Mouse (Mus musculus): Measurements from ENCODE around the gene Prss41. TPM values are rescaled to one million over a fixed set of nuclear protein-coding genes. Genes with fewer than 3 reads are reported as not detected.

Prss41 gene
- polyA plus RNA-seq, 1 experiment, result 3.4 TPM

DNA sequence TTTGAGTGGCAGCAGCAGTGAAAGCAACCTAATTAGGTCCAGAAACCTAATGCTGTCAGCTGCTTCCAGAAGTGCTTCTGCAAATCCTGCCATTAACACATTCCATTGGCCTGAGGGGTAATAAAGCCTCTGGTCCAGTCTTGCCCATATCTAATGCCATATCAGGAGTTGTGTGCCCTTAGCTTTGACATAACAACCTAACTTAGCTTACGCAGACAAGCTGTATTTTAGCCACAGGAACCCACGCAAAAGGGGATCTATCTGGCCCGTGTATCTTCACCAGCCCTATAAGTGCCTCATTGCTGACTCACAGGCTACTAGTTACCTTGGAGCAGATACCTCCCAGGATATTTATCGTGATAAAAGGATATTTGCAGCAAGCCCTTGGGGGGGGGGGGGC lies 18.4 kb downstream of the Prss41 start:
- WGBS, result 73% methylated on average over 4 of the region's 4 CpGs
- Histone ChIP-seq H3K36me3 (ENCODE audit: control insufficient read depth, insufficient read depth, low read length) (peaks cover 53% of the 10 kb centered on the region), H3K27me3 (ENCODE audit: control insufficient read depth, insufficient read depth, low read length) (no peaks in the 10 kb centered on the region), H3K4me1 (ENCODE audit: control insufficient read depth, insufficient read depth, insufficient read length, low read length) (peaks cover 4% of the 10 kb centered on the region; the same call in 1 of the 2 replicates), H3K27ac (ENCODE audit: insufficient read depth, low read depth, low read length) (no peak overlapping the region), H3K4me3 (ENCODE audit: low read depth, low read length) (no peak overlapping the region)
- no peak for TF ChIP-seq POLR2A (IDR thresholded peaks at IDR 0.05; ENCODE audit: low read depth, low read length)
- TF ChIP-seq CTCF (IDR thresholded peaks at IDR 0.05; ENCODE audit: extremely low read depth, insufficient read length, insufficient replicate concordance, low read depth, low read length), result no peak

GRCm38 (mm10) chr17:23823614-23824013 lies 20.4 kb downstream of the Prss41 start:
- TF ChIP-seq POLR2A (IDR thresholded peaks at IDR 0.05; ENCODE audit: low read depth, low read length), result no peak
- no peak for TF ChIP-seq CTCF (IDR thresholded peaks at IDR 0.05; ENCODE audit: extremely low read depth, insufficient read length, insufficient replicate concordance, low read depth, low read length)
- no peak overlapping the region for H3K27ac ChIP-seq (ENCODE audit: insufficient read depth, low read depth, low read length)
- peaks cover 4% of the 10 kb centered on the region; the same call in 1 of the 2 replicates for H3K4me1 ChIP-seq (ENCODE audit: control insufficient read depth, insufficient read depth, insufficient read length, low read length)
- 91% methylated on average over 12 of the region's 12 CpGs for WGBS
- H3K36me3 ChIP-seq (ENCODE audit: control insufficient read depth, insufficient read depth, low read length), result peaks cover 73% of the 10 kb centered on the region
- H3K4me3 ChIP-seq (ENCODE audit: low read depth, low read length), result no peak overlapping the region
- no peaks in the 10 kb centered on the region for H3K27me3 ChIP-seq (ENCODE audit: control insufficient read depth, insufficient read depth, low read length)

GRCm38 (mm10) chr17:23823018-23823417 lies 21.0 kb downstream of the Prss41 start:
- TF ChIP-seq POLR2A (IDR thresholded peaks at IDR 0.05; ENCODE audit: low read depth, low read length), result no peak
- no peak for TF ChIP-seq CTCF (IDR thresholded peaks at IDR 0.05; ENCODE audit: extremely low read depth, insufficient read length, insufficient replicate concordance, low read depth, low read length)
- WGBS, result 78% methylated on average over 16 of the region's 16 CpGs
- Histone ChIP-seq H3K36me3 (ENCODE audit: control insufficient read depth, insufficient read depth, low read length) (peaks cover 79% of the 10 kb centered on the region), H3K27ac (ENCODE audit: insufficient read depth, low read depth, low read length) (no peak overlapping the region), H3K4me3 (ENCODE audit: low read depth, low read length) (no peak overlapping the region), H3K27me3 (ENCODE audit: control insufficient read depth, insufficient read depth, low read length) (no peaks in the 10 kb centered on the region), H3K4me1 (ENCODE audit: control insufficient read depth, insufficient read depth, insufficient read length, low read length) (peaks cover 4% of the 10 kb centered on the region; the same call in 1 of the 2 replicates)

DNA sequence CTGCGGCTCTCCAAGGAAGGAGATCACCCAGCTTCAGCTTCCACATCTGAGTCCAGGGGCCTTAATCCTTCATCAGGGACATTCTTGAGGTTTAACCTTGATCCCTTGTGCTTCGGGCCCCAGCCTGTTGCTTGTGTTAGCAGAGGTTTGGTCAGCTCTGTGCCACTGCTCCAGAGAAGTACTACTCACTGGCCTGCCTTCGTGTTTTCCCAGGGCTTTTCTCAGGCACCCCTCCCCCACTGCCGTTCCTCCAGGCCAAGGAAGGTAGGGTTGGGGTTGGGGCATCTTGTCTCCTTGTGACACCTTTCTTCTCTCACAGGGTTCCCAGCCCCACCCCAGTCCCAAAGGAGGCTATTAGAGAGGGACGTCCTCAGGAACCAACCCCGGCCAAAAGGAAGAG lies 21.9 kb downstream of the Prss41 start:
- Histone ChIP-seq H3K4me1 (ENCODE audit: control insufficient read depth, insufficient read depth, insufficient read length, low read length) (no peaks in the 10 kb centered on the region), H3K36me3 (ENCODE audit: control insufficient read depth, insufficient read depth, low read length) (peaks cover 88% of the 10 kb centered on the region), H3K4me3 (ENCODE audit: low read depth, low read length) (no peak overlapping the region), H3K27ac (ENCODE audit: insufficient read depth, low read depth, low read length) (no peak overlapping the region), H3K27me3 (ENCODE audit: control insufficient read depth, insufficient read depth, low read length) (no peaks in the 10 kb centered on the region)
- 63% methylated on average over 6 of the region's 6 CpGs for WGBS
- TF ChIP-seq POLR2A (IDR thresholded peaks at IDR 0.05; ENCODE audit: low read depth, low read length) (no peak), CTCF (IDR thresholded peaks at IDR 0.05; ENCODE audit: extremely low read depth, insufficient read length, insufficient replicate concordance, low read depth, low read length) (no peak)

DNA sequence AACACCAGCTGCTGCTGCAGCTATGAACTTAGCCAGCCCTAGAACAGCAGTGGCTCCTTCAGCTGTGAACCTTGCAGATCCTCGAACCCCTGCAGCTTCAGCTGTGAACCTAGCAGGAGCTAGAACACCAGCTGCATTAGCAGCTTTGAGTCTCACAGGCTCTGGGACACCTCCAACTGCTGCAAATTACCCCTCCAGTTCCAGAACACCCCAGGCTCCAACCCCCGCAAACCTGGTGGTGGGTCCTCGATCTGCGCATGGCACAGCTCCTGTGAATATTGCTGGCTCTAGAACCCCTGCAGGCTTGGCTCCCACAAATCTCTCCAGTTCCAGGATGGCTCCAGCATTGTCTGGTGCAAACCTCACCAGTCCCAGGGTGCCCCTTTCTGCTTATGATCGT lies 23.2 kb downstream of the Prss41 start:
- H3K27ac ChIP-seq (ENCODE audit: insufficient read depth, low read depth, low read length), result no peak overlapping the region
- 95% methylated on average over 5 of the region's 5 CpGs for WGBS
- H3K36me3 ChIP-seq (ENCODE audit: control insufficient read depth, insufficient read depth, low read length), result peaks cover 96% of the 10 kb centered on the region

DNA sequence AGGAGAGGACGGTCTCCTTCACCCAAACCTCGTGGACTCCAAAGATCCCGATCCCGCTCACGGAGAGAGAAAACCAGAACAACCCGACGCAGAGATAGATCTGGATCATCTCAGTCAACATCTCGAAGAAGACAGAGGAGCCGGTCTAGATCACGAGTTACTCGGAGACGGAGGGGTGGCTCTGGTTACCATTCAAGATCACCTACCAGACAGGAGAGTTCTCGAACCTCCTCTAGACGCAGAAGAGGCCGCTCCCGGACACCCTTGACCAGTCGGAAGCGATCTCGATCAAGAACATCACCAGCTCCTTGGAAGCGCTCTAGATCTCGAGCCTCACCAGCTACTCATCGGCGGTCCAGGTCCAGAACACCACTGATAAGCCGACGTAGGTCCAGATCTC lies 24.7 kb downstream of the Prss41 start:
- Histone ChIP-seq H3K4me1 (ENCODE audit: control insufficient read depth, insufficient read depth, insufficient read length, low read length) (no peaks in the 10 kb centered on the region), H3K4me3 (ENCODE audit: low read depth, low read length) (no peak overlapping the region), H3K36me3 (ENCODE audit: control insufficient read depth, insufficient read depth, low read length) (peaks cover 95% of the 10 kb centered on the region), H3K27ac (ENCODE audit: insufficient read depth, low read depth, low read length) (no peak overlapping the region), H3K27me3 (ENCODE audit: control insufficient read depth, insufficient read depth, low read length) (no peaks in the 10 kb centered on the region)
- 98% methylated on average over 25 of the region's 25 CpGs for WGBS
- TF ChIP-seq POLR2A (IDR thresholded peaks at IDR 0.05; ENCODE audit: low read depth, low read length) (no peak), CTCF (IDR thresholded peaks at IDR 0.05; ENCODE audit: extremely low read depth, insufficient read length, insufficient replicate concordance, low read depth, low read length) (no peak)

More for the DNA sequence above, 23.2 kb downstream of the Prss41 start:
- Histone ChIP-seq H3K4me1 (ENCODE audit: control insufficient read depth, insufficient read depth, insufficient read length, low read length) (no peaks in the 10 kb centered on the region), H3K4me3 (ENCODE audit: low read depth, low read length) (no peak overlapping the region), H3K27me3 (ENCODE audit: control insufficient read depth, insufficient read depth, low read length) (no peaks in the 10 kb centered on the region)
- TF ChIP-seq POLR2A (IDR thresholded peaks at IDR 0.05; ENCODE audit: low read depth, low read length) (no peak), CTCF (IDR thresholded peaks at IDR 0.05; ENCODE audit: extremely low read depth, insufficient read length, insufficient replicate concordance, low read depth, low read length) (no peak)

GRCm38 (mm10) chr17:23818579-23818978 lies 25.4 kb downstream of the Prss41 start:
- Histone ChIP-seq H3K36me3 (ENCODE audit: control insufficient read depth, insufficient read depth, low read length) (peaks cover 94% of the 10 kb centered on the region), H3K4me3 (ENCODE audit: low read depth, low read length) (no peak overlapping the region), H3K27ac (ENCODE audit: insufficient read depth, low read depth, low read length) (no peak overlapping the region), H3K27me3 (ENCODE audit: control insufficient read depth, insufficient read depth, low read length) (no peaks in the 10 kb centered on the region), H3K4me1 (ENCODE audit: control insufficient read depth, insufficient read depth, insufficient read length, low read length) (no peaks in the 10 kb centered on the region)
- no peak for TF ChIP-seq POLR2A (IDR thresholded peaks at IDR 0.05; ENCODE audit: low read depth, low read length)
- no peak for TF ChIP-seq CTCF (IDR thresholded peaks at IDR 0.05; ENCODE audit: extremely low read depth, insufficient read length, insufficient replicate concordance, low read depth, low read length)
- WGBS, result 97% methylated on average over 8 of the region's 8 CpGs

Data from small intestine, adult 2 months (tissue).